Mouse (Mus musculus): Measurements from ENCODE around the gene Evc. TPM values are rescaled to one million over a fixed set of nuclear protein-coding genes. Genes with fewer than 3 reads are reported as not detected.

Evc gene
- total and polyA plus RNA-seq, 2 experiments from 2014 or later = 4.2 to 17.1 TPM

DNA sequence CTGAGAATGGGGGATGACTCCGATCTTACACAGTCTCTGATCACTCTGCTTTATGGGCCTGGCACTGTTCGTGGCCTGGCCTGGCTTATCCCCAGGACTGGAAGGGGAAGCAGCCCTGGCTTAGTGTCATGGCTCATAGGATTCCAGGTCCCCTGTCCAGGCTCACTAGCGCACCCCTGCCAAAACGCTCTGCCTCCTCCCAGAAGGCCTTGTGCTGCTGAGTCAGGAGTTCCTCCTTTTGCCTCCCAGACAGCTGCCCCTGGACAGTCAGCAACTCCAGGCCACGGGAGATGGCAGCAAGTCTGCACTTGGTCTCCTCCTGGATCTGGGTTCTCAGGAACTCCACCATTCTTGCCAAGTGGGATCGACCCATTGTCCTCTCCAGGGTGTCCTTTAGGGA lies 18.0 kb downstream of the Evc start:
- Histone ChIP-seq H3K9me3 (ENCODE audit: low read length) (0 out of 2 replicates have a peak, but pooled peaks cover 12% of the 10 kb centered on the region), H3K27ac (no peak overlapping the region), H3K4me2 (ENCODE audit: low read depth, low read length) (no peak overlapping the region), H3K4me1 (ENCODE audit: insufficient read depth, low read length) (no peaks in the 10 kb centered on the region), H3K9ac (replicated peaks; ENCODE audit: low read length) (no peak overlapping the region), H3K36me3 (ENCODE audit: insufficient read depth, low read length) (peaks cover 10% of the 10 kb centered on the region; the same call in 1 of the 2 replicates), H3K27me3 (ENCODE audit: insufficient read depth, low read length) (no peaks in the 10 kb centered on the region), H3K4me3 (ENCODE audit: low read length) (no peak overlapping the region)
- WGBS = 87% methylated on average over 6 of the region's 6 CpGs
- ATAC-seq (no peak), DNase-seq (ENCODE audit: low spot score) (no peak)
- TF ChIP-seq CTCF (IDR thresholded peaks at IDR 0.05; ENCODE audit: low read depth) = no peak

DNA sequence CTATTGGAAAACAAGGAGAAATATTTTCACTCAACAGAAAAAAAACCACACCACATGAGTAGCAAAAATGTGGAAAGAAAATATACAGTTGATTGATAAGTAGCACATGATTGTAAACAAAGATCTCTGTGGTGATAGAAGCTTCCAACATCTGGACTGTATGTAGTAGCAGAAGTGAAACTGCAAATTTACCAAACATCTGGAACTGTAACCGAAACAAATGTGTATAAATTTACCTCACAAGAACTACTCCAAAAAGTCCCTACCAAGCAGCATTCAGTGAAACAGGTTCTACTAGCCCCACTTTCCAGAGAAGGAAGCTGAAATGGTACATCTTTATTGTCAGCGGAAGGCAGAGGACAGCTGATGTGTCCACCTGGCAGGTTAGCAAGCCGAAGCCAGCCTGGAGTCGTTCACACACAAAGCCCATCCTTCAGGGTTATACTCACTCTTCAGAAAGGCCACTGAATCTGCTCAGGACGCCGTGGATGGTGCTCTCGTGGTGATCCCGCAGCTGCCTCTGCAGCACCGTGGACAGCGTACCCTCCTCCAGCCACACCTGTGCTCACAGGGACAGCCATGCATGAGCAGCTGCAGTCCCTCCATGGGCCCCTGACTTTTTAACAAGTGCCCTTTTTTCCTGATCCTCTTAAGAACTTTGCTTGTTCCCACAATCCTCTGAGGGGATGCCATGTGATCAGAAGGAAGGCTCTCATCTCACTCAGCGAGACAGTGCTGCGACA lies 23.5 kb downstream of the Evc start:
- TF ChIP-seq CTCF (IDR thresholded peaks at IDR 0.05; ENCODE audit: low read depth) = no peak
- Histone ChIP-seq H3K4me2 (ENCODE audit: low read depth, low read length) (no peak overlapping the region), H3K9ac (replicated peaks; ENCODE audit: low read length) (no peak overlapping the region), H3K4me1 (ENCODE audit: insufficient read depth, low read length) (no peaks in the 10 kb centered on the region), H3K4me3 (ENCODE audit: low read length) (no peak overlapping the region), H3K9me3 (ENCODE audit: low read length) (0 out of 2 replicates have a peak, but pooled peaks cover 12% of the 10 kb centered on the region), H3K27me3 (ENCODE audit: insufficient read depth, low read length) (no peaks in the 10 kb centered on the region), H3K27ac (no peak overlapping the region), H3K36me3 (ENCODE audit: insufficient read depth, low read length) (peaks cover 10% of the 10 kb centered on the region; the same call in 1 of the 2 replicates)
- 90% methylated on average over 12 of the region's 12 CpGs for WGBS
- no peak for ATAC-seq
- DNase-seq (ENCODE audit: low spot score) = no peak

DNA sequence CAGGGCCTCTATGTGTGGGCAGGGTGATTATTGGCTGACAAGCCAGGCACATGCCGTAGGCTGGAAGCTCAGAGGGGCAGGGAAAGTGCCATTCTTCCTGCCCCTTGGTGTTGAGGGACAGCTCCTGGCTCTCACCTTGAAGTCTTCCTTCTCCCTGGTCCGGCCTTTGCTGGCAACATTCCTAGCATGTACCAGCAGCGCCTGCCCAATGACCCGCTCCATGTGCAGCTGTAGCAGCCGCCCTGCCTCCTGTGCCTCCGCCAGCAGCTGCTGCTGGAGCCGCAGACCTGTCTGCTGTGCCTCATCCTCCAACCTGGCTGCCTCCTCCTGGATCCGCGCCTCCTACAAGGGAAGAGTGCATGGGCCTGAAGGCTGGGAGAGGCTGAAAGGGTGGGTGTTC lies 26.7 kb downstream of the Evc start:
- Histone ChIP-seq H3K9me3 (ENCODE audit: low read length) (0 out of 2 replicates have a peak, but pooled peaks cover 3% of the 10 kb centered on the region), H3K9ac (replicated peaks; ENCODE audit: low read length) (no peak overlapping the region), H3K4me1 (ENCODE audit: insufficient read depth, low read length) (no peaks in the 10 kb centered on the region), H3K27ac (no peak overlapping the region), H3K4me2 (ENCODE audit: low read depth, low read length) (no peak overlapping the region), H3K36me3 (ENCODE audit: insufficient read depth, low read length) (0 out of 2 replicates have a peak, but pooled peaks cover 2% of the 10 kb centered on the region), H3K4me3 (ENCODE audit: low read length) (no peak overlapping the region), H3K27me3 (ENCODE audit: insufficient read depth, low read length) (no peaks in the 10 kb centered on the region)
- no peak for TF ChIP-seq CTCF (IDR thresholded peaks at IDR 0.05; ENCODE audit: low read depth)
- ATAC-seq (no peak), DNase-seq (ENCODE audit: low spot score) (no peak)
- 81% methylated on average over 9 of the region's 9 CpGs for WGBS

DNA sequence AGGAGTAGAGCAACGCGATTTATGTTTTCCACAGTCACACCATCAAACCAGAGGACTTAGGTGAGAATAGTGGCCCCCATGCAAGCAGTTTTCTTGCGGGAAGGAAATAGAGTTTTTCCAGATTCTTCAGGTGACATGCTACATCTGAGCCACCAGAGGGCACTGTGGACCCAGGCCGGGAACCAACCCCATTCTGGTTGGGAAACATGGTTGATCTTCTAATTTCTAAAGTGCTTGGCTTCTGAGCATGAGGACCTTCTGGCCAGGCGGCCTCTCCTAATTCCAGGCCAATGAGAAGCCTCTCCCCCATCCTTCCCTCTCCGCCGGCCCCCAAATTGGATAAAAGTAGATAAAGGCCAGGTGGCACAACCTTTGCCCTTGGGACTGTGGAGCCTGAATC lies 38.3 kb downstream of the Evc start:
- Histone ChIP-seq H3K27me3 (ENCODE audit: insufficient read depth, low read length) (no peaks in the 10 kb centered on the region), H3K4me1 (ENCODE audit: insufficient read depth, low read length) (no peaks in the 10 kb centered on the region), H3K9ac (replicated peaks; ENCODE audit: low read length) (no peak overlapping the region), H3K4me2 (ENCODE audit: low read depth, low read length) (no peak overlapping the region), H3K9me3 (ENCODE audit: low read length) (no peaks in the 10 kb centered on the region), H3K27ac (no peak overlapping the region), H3K4me3 (ENCODE audit: low read length) (no peak overlapping the region), H3K36me3 (ENCODE audit: insufficient read depth, low read length) (no peaks in the 10 kb centered on the region)
- ATAC-seq = no peak
- peak; percentile 93 for TF ChIP-seq CTCF (IDR thresholded peaks at IDR 0.05; ENCODE audit: low read depth)
- peak; percentile 78 for DNase-seq (ENCODE audit: low spot score)
- WGBS = 28% methylated on average over 7 of the region's 7 CpGs

DNA sequence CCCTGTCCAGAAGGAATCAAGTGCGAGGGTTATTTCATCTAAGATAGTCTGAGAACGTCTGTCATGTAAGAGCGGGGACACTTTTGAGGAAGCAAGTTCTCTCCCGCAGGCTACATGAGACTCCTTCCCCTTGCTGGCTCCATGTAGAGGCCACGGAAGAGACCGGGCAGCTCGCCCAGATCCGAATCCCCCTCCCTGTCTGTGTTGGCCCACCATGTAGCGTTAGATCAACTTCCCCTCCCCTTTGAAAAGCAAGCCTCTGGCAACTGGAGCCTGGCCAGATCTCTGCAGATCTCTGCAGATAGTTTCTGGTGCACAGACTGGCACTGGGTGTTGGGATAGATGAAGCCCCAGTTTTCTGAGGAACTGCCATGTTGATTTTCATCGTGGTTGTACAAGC lies 40.0 kb downstream of the Evc start:
- Histone ChIP-seq H3K9me3 (ENCODE audit: low read length) (no peaks in the 10 kb centered on the region), H3K27ac (no peak overlapping the region), H3K4me3 (ENCODE audit: low read length) (no peak overlapping the region), H3K27me3 (ENCODE audit: insufficient read depth, low read length) (no peaks in the 10 kb centered on the region), H3K4me2 (ENCODE audit: low read depth, low read length) (0 out of 2 replicates have a peak overlapping the region, but pooled peaks have one; percentile 7), H3K4me1 (ENCODE audit: insufficient read depth, low read length) (no peaks in the 10 kb centered on the region), H3K36me3 (ENCODE audit: insufficient read depth, low read length) (peaks cover 1% of the 10 kb centered on the region; the same call in 1 of the 2 replicates), H3K9ac (replicated peaks; ENCODE audit: low read length) (no peak overlapping the region)
- 38% methylated on average over 10 of the region's 10 CpGs for WGBS
- peak; percentile 82 for DNase-seq (ENCODE audit: low spot score)
- ATAC-seq = peak; percentile 58; the same call in 1 of the 2 replicates
- no peak for TF ChIP-seq CTCF (IDR thresholded peaks at IDR 0.05; ENCODE audit: low read depth)

DNA sequence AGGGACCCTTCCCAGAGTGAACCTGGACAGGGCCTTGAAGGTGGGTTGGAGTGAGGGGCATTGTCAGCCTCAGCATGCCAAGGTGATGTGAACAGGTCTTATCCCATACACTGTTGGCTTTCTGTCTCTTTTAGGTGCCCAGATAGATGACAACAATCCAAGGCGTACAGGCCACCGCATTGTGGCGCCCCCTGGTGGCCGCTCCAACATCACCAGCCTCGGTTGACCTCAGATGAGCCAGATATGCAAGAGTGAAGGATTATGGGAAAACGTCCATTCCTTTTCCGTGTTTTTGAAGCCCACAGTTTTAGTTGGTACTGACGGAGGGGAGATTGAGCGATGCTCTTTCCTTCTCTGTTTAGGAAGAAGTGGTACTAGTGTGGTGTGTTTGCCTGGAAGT lies 45.7 kb downstream of the Evc start:
- Histone ChIP-seq H3K4me3 (ENCODE audit: low read length) (no peak overlapping the region), H3K4me2 (ENCODE audit: low read depth, low read length) (no peak overlapping the region), H3K36me3 (ENCODE audit: insufficient read depth, low read length) (peaks cover 38% of the 10 kb centered on the region), H3K27ac (no peak overlapping the region), H3K9ac (replicated peaks; ENCODE audit: low read length) (no peak overlapping the region), H3K27me3 (ENCODE audit: insufficient read depth, low read length) (no peaks in the 10 kb centered on the region), H3K9me3 (ENCODE audit: low read length) (no peaks in the 10 kb centered on the region), H3K4me1 (ENCODE audit: insufficient read depth, low read length) (no peaks in the 10 kb centered on the region)
- DNase-seq (ENCODE audit: low spot score) = peak; percentile 51
- ATAC-seq = no peak; the same call in 1 of the 2 replicates
- TF ChIP-seq CTCF (IDR thresholded peaks at IDR 0.05; ENCODE audit: low read depth) = peak; percentile 82
- WGBS = 69% methylated on average over 9 of the region's 9 CpGs

DNA sequence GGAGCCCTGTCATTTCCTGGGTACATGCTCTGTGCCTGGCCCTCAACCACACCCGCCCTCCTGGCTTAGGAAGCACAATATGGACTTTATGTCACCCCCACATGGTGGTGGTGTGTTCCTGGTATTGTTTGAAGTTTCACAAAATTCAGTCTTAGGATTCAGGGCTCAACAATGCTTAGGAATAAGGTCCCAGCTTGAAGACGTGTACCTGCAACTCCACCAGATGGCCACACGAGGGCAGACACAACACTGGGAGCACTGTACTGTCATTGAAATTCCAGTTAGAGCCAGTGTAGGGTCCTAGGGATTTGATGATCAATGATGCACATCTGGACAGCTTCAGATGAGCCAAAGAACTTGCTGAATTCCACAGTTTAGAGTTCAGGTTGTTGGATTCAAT lies 47.5 kb downstream of the Evc start:
- no peak overlapping the region for H3K9ac ChIP-seq (replicated peaks; ENCODE audit: low read length)
- peak; percentile 93 for TF ChIP-seq CTCF (IDR thresholded peaks at IDR 0.05; ENCODE audit: low read depth)
- no peak overlapping the region for H3K4me3 ChIP-seq (ENCODE audit: low read length)
- H3K4me1 ChIP-seq (ENCODE audit: insufficient read depth, low read length) = no peaks in the 10 kb centered on the region
- H3K27me3 ChIP-seq (ENCODE audit: insufficient read depth, low read length) = no peaks in the 10 kb centered on the region
- 18% methylated on average over 3 of the region's 3 CpGs for WGBS
- DNase-seq (ENCODE audit: low spot score) = peak; percentile 86
- no peak overlapping the region for H3K4me2 ChIP-seq (ENCODE audit: low read depth, low read length)
- peak; percentile 61 for ATAC-seq
- 0 out of 2 replicates have a peak overlapping the region, but pooled peaks have one; percentile 17 for H3K27ac ChIP-seq
- H3K9me3 ChIP-seq (ENCODE audit: low read length) = no peaks in the 10 kb centered on the region
- peaks cover 44% of the 10 kb centered on the region for H3K36me3 ChIP-seq (ENCODE audit: insufficient read depth, low read length)

All from hindbrain, postnatal 0 days (tissue).